Mouse (Mus musculus) testis, adult 10 weeks (tissue): ENCODE results near the gene Masp1. TPM values are rescaled to one million over a fixed set of nuclear protein-coding genes. Genes with fewer than 3 reads are reported as not detected.

Experiments
- polyA plus RNA-seq: library from polyadenylated mRNA; stranded (reverse); fragments of 350-450 nt; fragmentation: Illumina TruSeq; extraction: RNeasy Lipid Tissue Mini Kit (QIAGEN cat#74804); gene quantifications from one replicate; pipeline ENCODE4 v1.2.3, GENCODE M21; 2014; ENCODE audit warnings: low read depth, low replicate concordance

The Masp1 gene
- polyA plus RNA-seq, result 0.97 TPM

DNA sequence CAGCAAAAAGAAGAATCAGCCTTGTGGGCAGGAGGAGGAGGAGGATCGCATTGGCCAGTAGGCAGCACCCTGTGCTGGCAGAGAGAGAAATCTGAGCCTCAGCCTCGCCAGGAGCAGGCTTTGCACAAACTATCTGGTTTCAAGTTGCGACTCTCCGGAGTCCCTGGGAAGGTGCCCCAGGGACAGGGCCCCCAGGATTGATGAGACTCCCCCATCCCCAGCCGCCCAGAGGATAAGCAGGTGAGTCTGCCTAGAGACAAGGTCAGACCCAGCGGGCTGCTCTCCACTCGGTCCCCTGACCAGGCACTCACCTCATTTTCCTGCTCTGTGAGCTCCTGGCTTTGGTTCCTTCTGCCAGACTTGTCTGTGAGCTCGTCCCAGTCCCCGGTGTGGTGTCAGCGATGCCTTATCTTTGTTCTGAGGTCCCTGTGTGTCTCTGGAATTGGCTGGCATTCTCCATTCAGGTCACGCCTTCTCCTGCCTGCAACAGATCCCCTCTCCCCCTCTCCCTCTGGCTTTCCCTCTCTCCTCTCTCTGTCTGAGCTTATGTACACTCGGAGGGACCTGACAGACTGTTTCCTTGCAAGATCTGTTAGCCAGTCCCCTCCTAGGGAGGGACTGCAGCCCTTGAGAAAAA is at the start of gene Masp1, which contains the start of gene Rtp4:
TSS of gene Masp1 (minus strand) at position 581 of the 637 bp plus-strand sequence.
TSS of gene Rtp4 (plus strand) at position 57 of the 637 bp plus-strand sequence.

DNA sequence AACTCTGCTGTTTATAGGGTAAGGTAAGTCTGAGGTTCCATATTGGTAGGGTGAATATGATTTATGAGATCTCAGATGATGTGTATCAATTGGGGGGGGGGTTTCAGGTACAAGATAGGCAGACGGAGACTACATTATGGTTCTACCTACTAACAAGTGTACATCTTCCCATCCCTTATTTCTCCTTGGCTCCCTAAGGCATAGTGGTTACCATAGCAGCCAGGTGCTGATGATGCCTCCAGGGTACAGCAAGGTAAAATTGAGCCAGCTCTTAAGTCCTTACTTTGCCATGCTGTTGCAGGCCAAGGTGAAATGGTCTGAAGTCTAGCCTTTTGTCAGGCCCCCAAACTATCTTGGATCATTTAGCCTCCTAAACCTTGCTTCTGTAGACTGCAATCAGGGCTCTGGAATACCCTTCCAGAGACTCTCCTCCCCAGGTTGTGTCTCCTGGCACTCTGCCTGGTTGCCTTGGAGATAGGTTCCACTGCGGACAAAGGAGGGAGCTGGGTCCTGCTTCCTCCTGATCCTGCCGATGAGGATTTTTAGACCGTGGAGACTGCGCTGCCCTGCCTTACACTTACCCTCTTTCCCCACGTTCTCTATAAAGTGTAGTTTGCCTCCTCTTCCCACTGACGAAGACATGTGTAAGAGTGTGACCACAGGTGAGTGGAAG is 91.8 kb downstream of the Masp1 start, which contains the start of gene Rtp1:
TSS of gene Rtp1 (plus strand) at position 487 of the 673 bp plus-strand sequence.

Other genes with a start within 250 kb of the Masp1 start
- gene Rtp1, start 91.7 kb downstream of the Masp1 start, polyA plus RNA-seq, result 0.36 TPM
- 3.3 TPM for gene Rtp4, start 524 bp downstream of the Masp1 start, polyA plus RNA-seq